Mouse (Mus musculus): Measurements from ENCODE around the gene Trove2. TPM values are rescaled to one million over a fixed set of nuclear protein-coding genes. Genes with fewer than 3 reads are reported as not detected.

Gene Trove2
- polyA plus RNA-seq, 1 experiment = 1.9 TPM

DNA sequence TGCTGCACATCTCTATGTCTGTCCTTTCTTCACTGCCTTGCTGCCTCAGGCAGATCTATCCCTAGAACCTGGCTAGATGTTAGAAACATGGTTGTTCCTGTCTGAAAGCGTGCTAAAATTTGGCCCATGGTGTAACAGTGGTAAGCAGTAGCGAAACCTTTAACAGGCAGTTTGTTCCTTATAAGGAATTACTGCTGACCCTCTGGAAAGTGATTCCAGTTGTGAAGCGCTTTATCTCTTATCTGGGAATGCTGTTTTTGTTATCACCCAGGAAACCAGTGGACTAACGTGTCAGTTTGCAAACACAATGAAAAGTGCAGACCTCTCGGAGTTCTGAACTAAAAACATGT, 66.3 kb downstream of the Trove2 start:
- Histone ChIP-seq H3K36me3 (ENCODE audit: control insufficient read depth, insufficient read depth) (no peaks in the 10 kb centered on the region), H3ac (ENCODE audit: control insufficient read depth, insufficient read length) (no peak overlapping the region), H3K79me2 (ENCODE audit: control insufficient read depth, insufficient read depth) (no peaks in the 10 kb centered on the region), H3K4me3 (no peak overlapping the region), H3K4me2 (ENCODE audit: low read depth) (no peak overlapping the region), H3K27me3 (ENCODE audit: control insufficient read depth, insufficient read depth, insufficient read length) (no peaks in the 10 kb centered on the region)
- TF ChIP-seq CEBPB (IDR thresholded peaks at IDR 0.05; ENCODE audit: insufficient read depth, poor library complexity, severe bottlenecking) (no peak), MAX (IDR thresholded peaks at IDR 0.05; ENCODE audit: low read depth) (no peak), TCF3 (IDR thresholded peaks at IDR 0.05; ENCODE audit: insufficient read length, low read depth) (no peak), POLR2AphosphoS2 (IDR thresholded peaks at IDR 0.05; ENCODE audit: insufficient read length, low read depth) (no peak), TCF12 (IDR thresholded peaks at IDR 0.05; ENCODE audit: insufficient read depth, poor library complexity, severe bottlenecking) (no peak), SRF (IDR thresholded peaks at IDR 0.05; ENCODE audit: control insufficient read depth, insufficient read length, low read depth) (no peak), USF1 (IDR thresholded peaks at IDR 0.05; ENCODE audit: low read depth) (no peak)

DNA sequence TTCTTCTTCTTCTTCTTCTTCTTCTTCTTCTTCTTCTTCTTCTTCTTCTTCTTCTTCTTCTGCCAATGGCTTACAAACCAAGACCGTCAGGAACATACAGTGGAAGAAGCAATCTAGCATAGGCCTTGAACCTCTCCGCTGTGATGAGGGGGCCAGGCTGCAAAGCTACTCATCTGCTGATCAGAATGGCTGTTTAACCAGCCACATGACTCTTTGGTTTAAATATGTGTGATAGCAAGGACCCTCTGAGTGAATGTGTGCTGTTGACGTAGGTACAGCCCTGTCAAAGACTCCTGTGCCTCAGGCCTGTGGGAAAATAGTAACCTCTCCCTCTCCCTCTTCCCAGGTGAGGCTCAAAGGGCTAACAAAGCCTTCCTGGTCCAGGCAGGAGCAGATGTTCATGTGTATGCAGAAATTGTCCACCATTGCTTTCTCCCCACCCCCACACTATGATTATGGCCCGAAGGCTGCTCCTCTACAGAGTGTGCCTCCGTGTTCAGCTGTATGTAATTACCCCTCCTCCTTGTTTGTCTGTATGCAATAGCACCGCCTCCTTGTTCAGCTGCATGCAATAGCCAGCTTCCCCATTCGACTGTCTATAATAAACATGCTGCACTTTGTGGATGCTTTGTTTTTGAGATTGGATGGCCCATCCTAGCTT, 66.8 kb downstream of the Trove2 start:
- Histone ChIP-seq H3K4me3 (no peak overlapping the region), H3K79me2 (ENCODE audit: control insufficient read depth, insufficient read depth) (no peaks in the 10 kb centered on the region), H3K4me2 (ENCODE audit: low read depth) (peak overlapping the region; percentile 6), H3ac (ENCODE audit: control insufficient read depth, insufficient read length) (no peak overlapping the region), H3K36me3 (ENCODE audit: control insufficient read depth, insufficient read depth) (no peaks in the 10 kb centered on the region), H3K27me3 (ENCODE audit: control insufficient read depth, insufficient read depth, insufficient read length) (no peaks in the 10 kb centered on the region)
- no peak for TF ChIP-seq CEBPB (IDR thresholded peaks at IDR 0.05; ENCODE audit: insufficient read depth, poor library complexity, severe bottlenecking)
- no peak for TF ChIP-seq E2F4 (IDR thresholded peaks at IDR 0.05; ENCODE audit: insufficient read depth)
- no peak for TF ChIP-seq SRF (IDR thresholded peaks at IDR 0.05; ENCODE audit: control insufficient read depth, insufficient read length, low read depth)
- no peak for TF ChIP-seq POLR2AphosphoS2 (IDR thresholded peaks at IDR 0.05; ENCODE audit: insufficient read length, low read depth)
- TF ChIP-seq USF1 (IDR thresholded peaks at IDR 0.05; ENCODE audit: low read depth) = no peak
- no peak for TF ChIP-seq POLR2A (IDR thresholded peaks at IDR 0.05; ENCODE audit: insufficient read length, low read depth)
- no peak for TF ChIP-seq REST (IDR thresholded peaks at IDR 0.05; ENCODE audit: insufficient read depth, insufficient read length)
- no peak for TF ChIP-seq TCF3 (IDR thresholded peaks at IDR 0.05; ENCODE audit: insufficient read length, low read depth)
- no peak for TF ChIP-seq MYOG (IDR thresholded peaks at IDR 0.05; ENCODE audit: control insufficient read depth in 1 of 3, insufficient read depth in 1 of 3, insufficient read length in 2 of 3, low read depth in 2 of 3)
- no peak for TF ChIP-seq MYOD1 (IDR thresholded peaks at IDR 0.05; ENCODE audit: control insufficient read depth in 1 of 3, insufficient read length in 2 of 3, low read depth in 2 of 3)
- TF ChIP-seq MAX (IDR thresholded peaks at IDR 0.05; ENCODE audit: low read depth) = no peak
- no peak for TF ChIP-seq TCF12 (IDR thresholded peaks at IDR 0.05; ENCODE audit: insufficient read depth, poor library complexity, severe bottlenecking)

DNA sequence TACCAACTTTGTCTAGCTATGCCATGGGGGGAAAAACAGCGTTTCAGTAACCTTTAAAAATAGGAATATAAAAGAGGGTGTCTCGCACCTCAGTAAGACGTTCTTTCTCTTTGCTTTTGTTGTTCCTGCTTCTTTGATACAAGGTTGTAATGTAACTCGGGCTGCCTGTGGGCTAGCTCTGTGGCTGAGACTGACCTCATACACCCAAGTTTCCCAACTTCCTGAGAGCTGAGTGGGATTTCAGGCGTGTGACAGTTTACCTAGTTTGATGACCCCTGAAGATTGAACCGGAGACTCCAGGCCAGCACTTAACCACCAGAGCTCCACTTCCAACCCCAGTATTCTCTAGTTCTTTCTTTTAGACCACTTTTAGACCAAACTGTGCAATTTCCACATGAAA, 68.5 kb downstream of the Trove2 start:
- Histone ChIP-seq H3K36me3 (ENCODE audit: control insufficient read depth, insufficient read depth) (no peaks in the 10 kb centered on the region), H3K79me2 (ENCODE audit: control insufficient read depth, insufficient read depth) (no peaks in the 10 kb centered on the region), H3ac (ENCODE audit: control insufficient read depth, insufficient read length) (no peak overlapping the region), H3K27me3 (ENCODE audit: control insufficient read depth, insufficient read depth, insufficient read length) (no peaks in the 10 kb centered on the region), H3K4me2 (ENCODE audit: low read depth) (no peak overlapping the region), H3K4me3 (no peak overlapping the region)
- no peak for TF ChIP-seq TCF3 (IDR thresholded peaks at IDR 0.05; ENCODE audit: insufficient read length, low read depth)

DNA sequence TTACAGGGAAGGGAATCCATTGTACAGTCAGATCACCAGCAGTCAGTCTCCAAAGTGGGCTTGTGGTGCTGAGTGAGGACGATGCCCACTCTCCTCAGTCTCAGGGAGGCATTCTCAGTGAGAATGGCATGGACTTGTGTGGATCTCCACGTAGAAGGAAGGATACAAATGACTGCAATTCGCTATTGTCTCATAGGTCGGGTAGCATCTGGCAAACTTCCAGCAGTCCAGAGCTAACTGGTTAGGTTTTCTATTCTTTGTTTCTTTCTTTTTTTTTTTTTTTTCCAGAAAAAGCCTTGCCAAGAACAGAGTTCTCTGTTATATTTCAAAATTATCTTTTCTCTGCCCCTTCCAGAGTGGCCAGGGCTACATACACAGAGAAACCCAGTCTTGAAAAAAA, 69.9 kb downstream of the Trove2 start:
- H3K4me2 ChIP-seq (ENCODE audit: low read depth) = no peak overlapping the region
- no peaks in the 10 kb centered on the region for H3K27me3 ChIP-seq (ENCODE audit: control insufficient read depth, insufficient read depth, insufficient read length)
- no peak overlapping the region for H3K4me3 ChIP-seq
- H3K36me3 ChIP-seq (ENCODE audit: control insufficient read depth, insufficient read depth) = no peaks in the 10 kb centered on the region
- TF ChIP-seq USF1 (IDR thresholded peaks at IDR 0.05; ENCODE audit: low read depth) (no peak), REST (IDR thresholded peaks at IDR 0.05; ENCODE audit: insufficient read depth, insufficient read length) (no peak), E2F4 (IDR thresholded peaks at IDR 0.05; ENCODE audit: insufficient read depth) (no peak), POLR2AphosphoS2 (IDR thresholded peaks at IDR 0.05; ENCODE audit: insufficient read length, low read depth) (no peak), SRF (IDR thresholded peaks at IDR 0.05; ENCODE audit: control insufficient read depth, insufficient read length, low read depth) (no peak), MYOG (IDR thresholded peaks at IDR 0.05; ENCODE audit: control insufficient read depth in 1 of 3, insufficient read depth in 1 of 3, insufficient read length in 2 of 3, low read depth in 2 of 3) (no peak), TCF3 (IDR thresholded peaks at IDR 0.05; ENCODE audit: insufficient read length, low read depth) (no peak), MAX (IDR thresholded peaks at IDR 0.05; ENCODE audit: low read depth) (no peak), MYOD1 (IDR thresholded peaks at IDR 0.05; ENCODE audit: control insufficient read depth in 1 of 3, insufficient read length in 2 of 3, low read depth in 2 of 3) (no peak), POLR2A (IDR thresholded peaks at IDR 0.05; ENCODE audit: insufficient read length, low read depth) (no peak), TCF12 (IDR thresholded peaks at IDR 0.05; ENCODE audit: insufficient read depth, poor library complexity, severe bottlenecking) (no peak), CEBPB (IDR thresholded peaks at IDR 0.05; ENCODE audit: insufficient read depth, poor library complexity, severe bottlenecking) (no peak)
- H3ac ChIP-seq (ENCODE audit: control insufficient read depth, insufficient read length) = no peak overlapping the region
- peaks cover 5% of the 10 kb centered on the region for H3K79me2 ChIP-seq (ENCODE audit: control insufficient read depth, insufficient read depth)

DNA sequence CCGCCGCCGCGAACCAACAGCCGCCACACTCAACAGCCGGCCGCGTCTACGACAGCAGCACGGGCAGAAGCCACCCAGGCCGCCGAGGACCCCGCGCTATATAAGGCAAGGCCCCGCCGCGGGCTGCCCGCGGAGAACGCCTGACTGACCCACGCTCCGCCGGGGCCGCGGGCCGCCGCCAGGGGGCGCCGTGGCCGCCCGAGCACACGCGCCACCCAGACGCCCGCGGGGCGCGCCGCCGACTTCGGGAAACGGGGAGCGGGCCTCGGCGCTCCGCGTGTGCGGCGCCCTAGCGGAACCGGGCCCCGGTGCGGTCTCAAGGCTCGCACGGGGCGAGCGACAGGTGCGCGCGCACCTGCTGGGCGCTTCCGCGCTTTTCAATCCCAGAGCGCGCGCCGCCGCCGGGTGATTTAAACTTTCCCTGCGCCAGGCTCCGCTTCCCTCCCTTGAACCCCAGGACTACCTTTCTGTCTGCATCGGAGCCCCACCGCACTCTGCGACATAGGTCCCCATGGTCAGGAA, 74.1 kb downstream of the Trove2 start, which contains the start of gene Cdc73:
Cdc73 (minus strand) TSS at position 153 of the 522 bp plus-strand sequence.
- peak within 1 kb of the TSS; percentile 92 for H3ac ChIP-seq (ENCODE audit: control insufficient read depth, insufficient read length)
- no peak for TF ChIP-seq E2F4 (IDR thresholded peaks at IDR 0.05; ENCODE audit: insufficient read depth)
- TF ChIP-seq POLR2A (IDR thresholded peaks at IDR 0.05; ENCODE audit: insufficient read length, low read depth) = peak; percentile 86
- peak; percentile 68 for TF ChIP-seq POLR2AphosphoS2 (IDR thresholded peaks at IDR 0.05; ENCODE audit: insufficient read length, low read depth)
- no peak for TF ChIP-seq REST (IDR thresholded peaks at IDR 0.05; ENCODE audit: insufficient read depth, insufficient read length)
- peak; percentile 65 for TF ChIP-seq MAX (IDR thresholded peaks at IDR 0.05; ENCODE audit: low read depth)
- no peak for TF ChIP-seq TCF12 (IDR thresholded peaks at IDR 0.05; ENCODE audit: insufficient read depth, poor library complexity, severe bottlenecking)
- peak in 1 of 3 experiments; percentile 52 for TF ChIP-seq MYOG (IDR thresholded peaks at IDR 0.05; ENCODE audit: control insufficient read depth in 1 of 3, insufficient read depth in 1 of 3, insufficient read length in 2 of 3, low read depth in 2 of 3)
- TF ChIP-seq MYOD1 (IDR thresholded peaks at IDR 0.05; ENCODE audit: control insufficient read depth in 1 of 3, insufficient read length in 2 of 3, low read depth in 2 of 3) = peak in 1 of 3 experiments; percentile 25
- no peak for TF ChIP-seq TCF3 (IDR thresholded peaks at IDR 0.05; ENCODE audit: insufficient read length, low read depth)
- peak; percentile 99 for TF ChIP-seq SRF (IDR thresholded peaks at IDR 0.05; ENCODE audit: control insufficient read depth, insufficient read length, low read depth)
- peaks cover 45% of the 10 kb centered on the region for H3K79me2 ChIP-seq (ENCODE audit: control insufficient read depth, insufficient read depth)

More for the DNA sequence above, 74.1 kb downstream of the Trove2 start, which contains the start of gene Cdc73:
- no peaks in the 10 kb centered on the region for H3K27me3 ChIP-seq (ENCODE audit: control insufficient read depth, insufficient read depth, insufficient read length)
- peak within 1 kb of the TSS; percentile 87 for H3K4me3 ChIP-seq
- H3K36me3 ChIP-seq (ENCODE audit: control insufficient read depth, insufficient read depth) = no peaks in the 10 kb centered on the region
- peak within 1 kb of the TSS; percentile 79 for H3K4me2 ChIP-seq (ENCODE audit: low read depth)

All from myocyte (in vitro differentiated cells).